Mouse (Mus musculus): ENCODE results near the gene Awat2. TPM values are rescaled to one million over a fixed set of nuclear protein-coding genes. Genes with fewer than 3 reads are reported as not detected.

The Awat2 gene
- total and polyA plus RNA-seq, 3 experiments: 0.65 to 0.95 TPM; not detected in 1

- TF ChIP-seq CTCF (IDR thresholded peaks at IDR 0.05 in 2 of 3, conservative IDR thresholded peaks at IDR 0.05 in 1 of 3; ENCODE audit: control insufficient read depth in 1 of 3, insufficient read depth in 1 of 3, low read depth in 2 of 3, low read length in 3 of 3, poor library complexity in 1 of 3, severe bottlenecking in 1 of 3) (peak; percentile 41 to 64 (median 46)), ZMIZ1 (IDR thresholded peaks at IDR 0.05; ENCODE audit: low read depth, low read length) (no peak), GABPA (IDR thresholded peaks at IDR 0.05; ENCODE audit: low read depth, low read length) (no peak), POLR2AphosphoS5 (IDR thresholded peaks at IDR 0.05; ENCODE audit: borderline replicate concordance, low read depth, low read length) (no peak), MEF2A (IDR thresholded peaks at IDR 0.05; ENCODE audit: extremely low read depth, insufficient replicate concordance, low read depth, low read length, poor library complexity, severe bottlenecking) (no peak), ELF1 (IDR thresholded peaks at IDR 0.05; ENCODE audit: low read depth, low read length) (no peak), POLR2AphosphoS2 (IDR thresholded peaks at IDR 0.05; ENCODE audit: low read length) (no peak), MAFK (IDR thresholded peaks at IDR 0.05; ENCODE audit: borderline replicate concordance, low read depth, low read length) (no peak), ETS1 (IDR thresholded peaks at IDR 0.05; ENCODE audit: low read depth, low read length) (no peak), NELFE (IDR thresholded peaks at IDR 0.05; ENCODE audit: low read depth, low read length) (no peak), TCF12 (IDR thresholded peaks at IDR 0.05; ENCODE audit: low read depth, low read length) (no peak), RCOR1 (IDR thresholded peaks at IDR 0.05; ENCODE audit: low read depth, low read length) (no peak), MYC (IDR thresholded peaks at IDR 0.05; ENCODE audit: low read depth, low read length) (no peak), TAL1 (IDR thresholded peaks at IDR 0.05; ENCODE audit: low read length) (no peak)
These were observed 47.5 kb downstream of the Awat2 start (continued) for GRCm38 (mm10) chrX:100395026-100395425.

DNA sequence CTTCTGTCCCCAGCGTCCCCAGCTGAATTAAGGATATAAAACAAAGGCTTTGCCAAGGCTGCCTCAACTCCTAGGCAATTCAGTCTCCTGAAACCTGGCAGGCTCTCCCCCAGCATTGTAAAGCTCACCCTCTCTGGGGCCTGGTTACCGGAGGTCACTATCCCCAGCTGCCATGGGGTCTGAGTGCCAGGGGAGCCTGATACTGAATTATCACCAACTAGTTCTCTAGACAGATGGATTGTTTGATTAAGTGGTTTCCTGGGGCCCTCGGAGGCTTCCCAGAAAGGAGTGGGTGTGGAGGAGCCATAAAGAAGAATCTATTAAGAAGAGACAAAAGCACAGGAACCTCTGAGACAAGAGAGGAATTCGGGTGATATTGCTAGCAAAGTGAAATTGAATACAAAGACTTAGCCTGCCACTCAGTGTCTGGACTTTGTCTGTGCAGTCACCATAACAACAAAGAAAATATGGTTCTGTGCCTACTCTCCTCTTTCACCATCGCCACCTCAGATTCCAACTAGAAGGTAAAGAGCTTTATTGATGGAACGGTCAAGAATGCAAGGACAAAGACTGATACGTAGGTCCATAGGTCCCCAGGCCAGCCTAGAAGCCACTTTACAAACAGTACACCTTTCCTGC, 48.2 kb downstream of the Awat2 start:
- H3K4me1 ChIP-seq (ENCODE audit: control insufficient read depth in 1 of 2, insufficient read depth in 2 of 2, low read length in 2 of 2): peaks cover 0 to 5% of the 10 kb centered on the region in 2 experiments; a peak in 1 of 4 replicates
- H3K4me3 ChIP-seq (ENCODE audit: control insufficient read depth in 1 of 2, insufficient read depth in 1 of 2, low read depth in 2 of 2, low read length in 2 of 2): no peak overlapping the region
- H3K36me3 ChIP-seq (ENCODE audit: control insufficient read depth in 1 of 2, insufficient read depth in 2 of 2, low read length in 2 of 2): peaks cover 0 to 5% of the 10 kb centered on the region in 2 experiments; a peak in 2 of 4 replicates
- TF ChIP-seq POLR2AphosphoS5 (IDR thresholded peaks at IDR 0.05; ENCODE audit: borderline replicate concordance, low read depth, low read length) (no peak), ZC3H11A (IDR thresholded peaks at IDR 0.05; ENCODE audit: low read depth, low read length) (0 out of 2 replicates have a peak, but pooled peaks have one; percentile 7), EP300 (IDR thresholded peaks at IDR 0.05; ENCODE audit: low read depth in 1 of 2, low read length in 2 of 2) (no peak), TCF12 (IDR thresholded peaks at IDR 0.05; ENCODE audit: low read depth, low read length) (no peak), SMC3 (IDR thresholded peaks at IDR 0.05; ENCODE audit: low read depth, low read length) (peak; percentile 36; the same call in 1 of the 2 replicates), ZKSCAN1 (IDR thresholded peaks at IDR 0.05; ENCODE audit: low read depth, low read length) (no peak), RAD21 (IDR thresholded peaks at IDR 0.05; ENCODE audit: low read depth, low read length) (peak; percentile 43), CTCF (IDR thresholded peaks at IDR 0.05 in 2 of 3, conservative IDR thresholded peaks at IDR 0.05 in 1 of 3; ENCODE audit: control insufficient read depth in 1 of 3, insufficient read depth in 1 of 3, low read depth in 2 of 3, low read length in 3 of 3, poor library complexity in 1 of 3, severe bottlenecking in 1 of 3) (peak in 1 of 3 experiments; percentile 30; a peak in 1 of 6 replicates), ZNF384 (IDR thresholded peaks at IDR 0.05; ENCODE audit: low read depth, low read length) (no peak), SIN3A (IDR thresholded peaks at IDR 0.05; ENCODE audit: low read length) (no peak), ZMIZ1 (IDR thresholded peaks at IDR 0.05; ENCODE audit: low read depth, low read length) (no peak)
- DNase-seq (ENCODE audit: low read depth, low spot score): peak; percentile 11
- H3K9me3 ChIP-seq (replicated peaks; ENCODE audit: insufficient read depth, low read length): no peaks in the 10 kb centered on the region
- no peaks in the 10 kb centered on the region for H3K27me3 ChIP-seq (ENCODE audit: control insufficient read depth in 1 of 2, insufficient read depth in 2 of 2, low read length in 2 of 2)
- no peaks in the 10 kb centered on the region for H3K79me2 ChIP-seq (ENCODE audit: control insufficient read depth, insufficient read depth, low read length, poor library complexity)
- H3K9ac ChIP-seq (ENCODE audit: control insufficient read depth, low read depth, low read length, poor library complexity, severe bottlenecking): no peak overlapping the region
- no peak overlapping the region for H3K27ac ChIP-seq (ENCODE audit: control insufficient read depth, low read depth, low read length)
